Mouse (Mus musculus) testis, adult 2 months (tissue): ENCODE measurements around the gene Bphl. TPM values are rescaled to one million over a fixed set of nuclear protein-coding genes. Genes with fewer than 3 reads are reported as not detected.

Experiments used
- H3K27ac ChIP-seq: fragments of 200-500 bp; 2 replicates; pipeline ENCODE4 v1.5.1; 2012; ENCODE audit warnings: low read depth, low read length; ENCODE audit not compliant: control insufficient read depth, insufficient read depth
- H3K27me3 ChIP-seq: fragments of 200-500 bp; 2 replicates; pipeline ENCODE4 v1.6.1; 2012; ENCODE audit warnings: mild to moderate bottlenecking, low read length, moderate library complexity; ENCODE audit not compliant: control insufficient read depth, insufficient read depth
- H3K36me3 ChIP-seq: fragments of 200-500 bp; 2 replicates; pipeline ENCODE4 v1.6.1; 2012; ENCODE audit warnings: mild to moderate bottlenecking, low read length; ENCODE audit not compliant: control insufficient read depth, insufficient read depth
- H3K4me1 ChIP-seq: fragments of 200-500 bp; 2 replicates; pipeline ENCODE4 v1.6.1; 2012; ENCODE audit warnings: low read length; ENCODE audit not compliant: control insufficient read depth, insufficient read depth
- H3K4me3 ChIP-seq: fragments of 200-500 bp; 2 replicates; pipeline ENCODE4 v1.5.1; 2012; ENCODE audit warnings: low read depth, mild to moderate bottlenecking, low read length, moderate library complexity, mixed read lengths; ENCODE audit not compliant: control insufficient read depth
- CTCF ChIP-seq: fragments of 200-500 bp; IDR thresholded peaks from 2 replicates; pipeline ENCODE4 v1.5.1; 2012; ENCODE audit warnings: low read depth, mild to moderate bottlenecking, inconsistent platforms, low read length, moderate library complexity; ENCODE audit not compliant: control insufficient read depth, insufficient read depth, insufficient replicate concordance
- POLR2A ChIP-seq: fragments of 200-500 bp; IDR thresholded peaks from 2 replicates; pipeline ENCODE4 v1.6.1; 2012; ENCODE audit warnings: low read depth, mild to moderate bottlenecking, inconsistent platforms, low read length, moderate library complexity; ENCODE audit not compliant: control insufficient read depth
- polyA plus RNA-seq: library from polyadenylated mRNA; depleted of rRNA; stranded (reverse); fragments of >200 nt; gene quantifications from 2 replicates; pipeline ENCODE4 v1.2.3, GENCODE M21; 2012

Bphl gene
- polyA plus RNA-seq, 1 experiment: 12.3 TPM

GRCm38 (mm10) chr13:34018521-34018920, 18.9 kb upstream of the Bphl start:
- H3K4me3 ChIP-seq: no peak overlapping the region
- no peak for TF ChIP-seq POLR2A
- no peak for TF ChIP-seq CTCF
- H3K36me3 ChIP-seq: peaks cover 3% of the 10 kb centered on the region
- no peak overlapping the region for H3K27ac ChIP-seq
- H3K4me1 ChIP-seq: no peaks in the 10 kb centered on the region
- H3K27me3 ChIP-seq: no peaks in the 10 kb centered on the region

- TF ChIP-seq CTCF: no peak
- TF ChIP-seq POLR2A: no peak
- Histone ChIP-seq H3K4me1 (no peaks in the 10 kb centered on the region), H3K27me3 (no peaks in the 10 kb centered on the region), H3K27ac (no peak overlapping the region), H3K4me3 (no peak overlapping the region), H3K36me3 (peaks cover 3% of the 10 kb centered on the region)
These were observed 15.4 kb upstream of the Bphl start for GRCm38 (mm10) chr13:34021998-34022397.

GRCm38 (mm10) chr13:34032041-34032440, 5.4 kb upstream of the Bphl start:
- no peaks in the 10 kb centered on the region for H3K4me1 ChIP-seq
- no peaks in the 10 kb centered on the region for H3K36me3 ChIP-seq
- H3K4me3 ChIP-seq: no peak overlapping the region
- no peak overlapping the region for H3K27ac ChIP-seq
- TF ChIP-seq CTCF (no peak), POLR2A (no peak)
- H3K27me3 ChIP-seq: no peaks in the 10 kb centered on the region

- H3K27ac ChIP-seq: no peak overlapping the region
- H3K36me3 ChIP-seq: no peaks in the 10 kb centered on the region
- H3K4me3 ChIP-seq: no peak overlapping the region
- TF ChIP-seq CTCF (no peak), POLR2A (no peak)
- H3K4me1 ChIP-seq: peaks cover 8% of the 10 kb centered on the region
- no peaks in the 10 kb centered on the region for H3K27me3 ChIP-seq
These were observed 2.0 kb upstream of the Bphl start for GRCm38 (mm10) chr13:34035424-34035823.

- H3K27me3 ChIP-seq: no peaks in the 10 kb centered on the region
- H3K4me1 ChIP-seq: peaks cover 8% of the 10 kb centered on the region
- H3K36me3 ChIP-seq: no peaks in the 10 kb centered on the region
- H3K27ac ChIP-seq: no peak overlapping the region
- no peak overlapping the region for H3K4me3 ChIP-seq
- no peak for TF ChIP-seq POLR2A
- no peak for TF ChIP-seq CTCF
These were observed 671 bp upstream of the Bphl start for GRCm38 (mm10) chr13:34036726-34037125.

- H3K27ac ChIP-seq: peak overlapping the region; percentile 83
These were observed 647 bp downstream of the Bphl start for GRCm38 (mm10) chr13:34038056-34038432.

GRCm38 (mm10) chr13:34038901-34039341, 1.5 kb downstream of the Bphl start:
- H3K4me1 ChIP-seq: peaks cover 8% of the 10 kb centered on the region
- TF ChIP-seq POLR2A (no peak), CTCF (no peak)
- H3K36me3 ChIP-seq: no peaks in the 10 kb centered on the region
- peak overlapping the region; percentile 10; the same call in 1 of the 2 replicates for H3K4me3 ChIP-seq
- no peaks in the 10 kb centered on the region for H3K27me3 ChIP-seq
- no peak overlapping the region for H3K27ac ChIP-seq

More at GRCm38 (mm10) chr13:34038056-34038432, 647 bp downstream of the Bphl start:
- H3K27me3 ChIP-seq: no peaks in the 10 kb centered on the region
- H3K36me3 ChIP-seq: no peaks in the 10 kb centered on the region
- TF ChIP-seq CTCF (no peak), POLR2A (no peak)
- H3K4me1 ChIP-seq: peaks cover 8% of the 10 kb centered on the region
- peak overlapping the region; percentile 85 for H3K4me3 ChIP-seq

- no peaks in the 10 kb centered on the region for H3K36me3 ChIP-seq
- peaks cover 8% of the 10 kb centered on the region for H3K4me1 ChIP-seq
- no peak for TF ChIP-seq CTCF
- no peak for TF ChIP-seq POLR2A
- no peaks in the 10 kb centered on the region for H3K27me3 ChIP-seq
- H3K4me3 ChIP-seq: no peak overlapping the region
- no peak overlapping the region for H3K27ac ChIP-seq
These were observed 2.7 kb downstream of the Bphl start for GRCm38 (mm10) chr13:34040091-34040490.
